Mouse (Mus musculus) granulocyte monocyte progenitor cell, adult 5-6 weeks (primary cell): ENCODE data around the gene B3glct. TPM values are rescaled to one million over a fixed set of nuclear protein-coding genes. Genes with fewer than 3 reads are reported as not detected.
A peak's percentile ranks its signal among the peaks of the same experiment; 100 is the strongest.

Source experiments
- ATAC-seq: replicated peaks from 2 replicates; pipeline ENCODE4 v1.8.0; 2016; ENCODE audit warnings: mild to moderate bottlenecking, moderate TSS enrichment, inconsistent platforms; ENCODE audit not compliant: poor library complexity, severe bottlenecking
- total RNA-seq, 2 experiments: library from RNA; stranded (forward) in 1 of 2; stranded (reverse) in 1 of 2; fragments of 200-712, 200-1000 nt in 1 of 2; fragments of >200 nt in 1 of 2; fragmentation: Nextera tagmentation in 1 of 2; gene quantifications; 2 replicates each; pipeline ENCODE4 v1.2.3; 2014 to 2017

B3glct gene
- total RNA-seq, 2 experiments from 2014 or later = 10.1 to 10.4 TPM

DNA sequence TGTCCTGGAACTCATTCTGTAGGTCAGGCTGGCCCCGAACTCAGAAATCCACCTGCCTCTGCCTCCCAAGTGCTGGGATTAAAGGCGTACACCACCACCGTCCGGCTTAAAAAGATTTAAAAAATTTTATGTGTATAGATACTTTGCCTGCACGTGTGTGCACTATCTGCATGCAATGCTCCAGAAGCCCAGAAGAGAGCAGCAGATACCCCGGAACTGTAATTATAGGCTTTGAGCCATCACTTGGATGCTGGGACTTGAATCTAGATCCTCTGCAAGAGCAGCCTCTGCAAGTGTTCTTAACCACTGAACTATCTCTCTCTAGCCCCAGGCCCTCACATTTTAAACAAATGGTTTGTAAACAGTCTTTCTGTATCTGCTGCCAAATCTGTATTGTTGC is 15.1 kb upstream of the B3glct start:
- no peak for ATAC-seq

DNA sequence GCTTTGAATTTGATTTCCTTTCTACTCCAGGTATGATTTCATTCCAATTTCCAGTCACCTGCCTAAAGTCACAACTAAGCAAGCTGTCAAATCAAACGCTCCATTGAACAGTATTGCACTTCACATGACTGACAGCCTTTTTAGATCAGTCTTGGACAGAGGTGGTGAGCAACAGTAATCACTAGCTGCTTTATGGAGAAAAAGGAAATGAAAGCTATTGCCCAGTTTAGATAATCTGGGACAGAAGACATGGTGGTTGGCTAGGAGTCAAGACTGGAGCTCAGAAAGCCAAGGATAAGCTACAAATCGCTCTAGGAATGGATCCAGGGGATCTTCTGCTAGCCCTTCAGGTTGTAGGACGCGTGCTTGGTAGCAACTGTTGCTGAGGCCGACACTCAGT is 14.6 kb upstream of the B3glct start:
- ATAC-seq = no peak

DNA sequence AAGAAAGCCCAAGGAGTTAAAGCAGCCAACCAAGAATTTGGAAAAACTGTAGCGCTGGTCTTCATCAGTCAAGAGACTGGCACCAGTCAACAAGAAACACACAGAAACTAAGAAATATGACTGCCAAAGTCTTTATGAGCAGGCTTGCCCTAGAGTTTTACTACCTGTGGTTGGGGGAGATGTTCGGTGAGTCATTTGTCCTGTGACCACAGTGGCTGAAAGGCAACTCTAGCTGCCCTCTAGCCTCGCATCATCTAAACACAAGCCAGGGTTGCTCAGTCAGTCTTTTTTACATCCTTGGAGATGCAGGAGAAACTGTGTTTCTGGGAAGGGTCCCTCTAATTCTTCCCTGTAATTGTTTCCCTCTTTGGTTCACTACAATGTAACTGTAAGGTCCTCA is 834 bp upstream of the B3glct start:
- no peak for ATAC-seq

DNA sequence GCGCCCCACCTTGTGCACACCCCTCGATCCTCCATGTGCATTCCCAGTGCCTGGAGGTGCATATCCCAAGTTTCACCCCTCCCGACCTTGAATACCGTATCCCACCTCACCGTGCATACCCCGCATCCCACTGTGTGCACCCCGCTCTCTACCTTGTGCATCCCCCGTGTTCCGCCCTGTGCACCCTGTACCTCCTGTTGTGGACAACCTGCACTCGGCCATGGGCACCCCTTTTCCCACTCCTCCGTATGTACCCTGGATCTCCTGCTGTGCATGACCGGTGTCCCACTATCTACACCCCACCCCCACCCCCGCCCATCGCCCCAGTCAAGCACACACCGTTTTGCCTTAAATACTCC is 939 bp downstream of the B3glct start:
- no peak for ATAC-seq

DNA sequence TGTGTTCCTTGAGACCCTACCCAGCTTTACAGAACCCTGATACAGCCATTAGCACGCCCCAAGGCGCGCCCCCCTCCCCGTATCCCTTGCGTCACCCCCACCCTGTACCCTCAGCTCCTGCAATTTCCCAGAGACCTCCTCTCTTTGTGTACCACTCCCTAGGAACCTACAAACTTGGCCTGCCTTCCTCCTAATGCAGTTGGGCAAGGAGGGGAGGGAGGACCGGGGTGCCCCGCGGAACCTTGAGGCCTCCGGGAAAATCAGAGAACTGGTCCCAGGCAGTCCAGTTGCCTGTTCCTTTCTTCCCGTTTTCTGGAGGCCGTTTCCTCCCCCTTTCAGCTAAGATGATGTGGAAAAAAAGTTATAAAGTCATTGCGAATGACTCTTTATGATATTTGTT is 1.3 kb downstream of the B3glct start:
- ATAC-seq = no peak

DNA sequence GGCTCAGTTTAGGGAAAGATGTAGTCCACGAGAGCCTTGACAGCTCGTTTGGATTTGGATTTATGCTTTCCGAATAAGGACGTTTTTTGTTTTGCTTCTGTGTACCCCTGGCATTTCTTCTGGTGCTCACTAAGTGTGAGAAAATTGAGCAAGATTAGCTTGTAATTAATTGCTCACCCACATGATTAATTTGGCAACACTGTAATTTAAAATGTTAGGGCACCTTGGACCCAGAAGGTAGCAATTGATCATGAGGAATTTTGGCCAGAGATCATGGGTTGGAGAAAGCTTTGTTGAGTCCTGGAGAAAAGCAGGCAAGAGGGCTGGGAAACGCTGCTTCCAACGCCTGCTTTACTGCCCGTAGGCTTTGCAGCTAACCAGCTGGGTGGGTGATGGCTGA is 1.9 kb downstream of the B3glct start:
- ATAC-seq = no peak

DNA sequence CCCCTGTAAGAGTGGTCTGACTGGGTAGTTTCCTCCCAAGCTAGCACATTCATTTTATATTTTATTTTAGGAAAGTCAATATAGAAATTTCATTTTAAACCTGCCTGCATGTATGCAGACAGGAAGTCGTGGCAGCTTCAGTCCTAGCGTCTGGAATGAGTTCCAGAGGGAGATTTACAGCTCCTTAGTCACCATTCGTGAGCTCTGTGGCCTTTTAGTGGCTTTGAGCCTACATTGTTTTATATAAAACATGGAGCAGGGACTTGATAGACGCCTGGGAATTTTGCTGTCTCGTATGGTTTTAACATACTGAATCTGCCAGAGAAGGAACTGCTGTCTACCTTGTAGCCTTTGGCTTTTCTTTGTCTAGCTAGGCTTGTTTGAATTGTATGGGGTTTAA is 2.9 kb downstream of the B3glct start:
- ATAC-seq = no peak

DNA sequence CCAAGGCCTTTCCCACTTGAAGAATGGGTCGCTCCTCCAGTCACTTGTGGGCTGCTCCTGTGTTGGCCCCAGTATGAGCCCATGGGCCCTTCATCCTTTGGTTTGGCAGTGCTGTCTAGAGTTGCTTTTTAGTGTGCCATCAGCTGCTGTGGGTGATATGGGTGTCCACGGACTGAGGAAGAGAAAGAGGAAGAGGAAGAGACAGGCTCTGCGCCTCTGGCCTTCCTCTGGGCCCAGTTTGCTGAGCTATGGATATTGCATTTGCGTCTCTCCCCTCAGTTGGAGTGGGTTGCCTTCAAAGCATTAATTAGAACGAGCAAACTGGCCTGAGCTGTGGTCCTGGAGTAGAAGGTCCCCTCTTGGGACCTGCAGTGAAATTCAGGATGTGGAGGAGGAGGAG is 11.8 kb downstream of the B3glct start:
- ATAC-seq = peak; percentile 81

DNA sequence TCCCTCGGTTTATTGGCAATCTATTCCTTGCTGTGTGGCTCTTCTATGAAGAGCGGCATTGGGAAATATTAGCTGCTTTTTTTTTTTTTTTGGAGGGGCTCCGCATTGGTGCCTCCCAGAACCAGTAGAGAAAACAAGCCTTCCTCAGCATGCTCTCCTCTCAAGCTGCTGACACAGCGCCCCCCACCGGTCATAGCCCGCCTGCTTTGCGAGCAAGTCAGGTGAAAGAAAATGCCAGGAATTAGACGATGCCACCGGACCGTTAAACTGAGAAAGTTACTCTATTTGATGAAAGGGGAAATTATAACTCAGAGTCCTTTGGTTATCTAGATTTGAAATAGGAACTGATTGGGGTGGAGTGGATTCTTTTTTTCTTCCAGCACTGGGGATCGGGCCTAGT is 14.5 kb downstream of the B3glct start:
- no peak for ATAC-seq

DNA sequence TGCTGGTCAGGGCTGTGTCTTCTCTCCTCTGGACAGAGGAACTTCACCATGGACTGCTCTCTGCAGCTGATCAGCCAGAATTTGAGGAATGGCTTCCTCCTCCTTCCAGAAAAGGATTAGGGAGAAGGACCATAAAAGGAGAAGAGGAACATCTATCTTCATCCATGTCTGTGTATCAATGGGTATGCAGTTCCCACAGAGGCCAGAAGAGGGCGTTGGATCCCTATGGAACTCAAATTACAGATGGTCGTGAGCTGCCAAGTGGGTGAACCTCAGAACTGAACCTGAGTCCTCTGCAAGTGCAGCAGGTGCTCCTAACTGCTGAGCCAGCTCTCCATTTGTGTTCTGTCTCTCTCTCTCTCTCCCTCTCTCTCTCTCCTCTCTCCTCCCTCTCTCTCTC is 15.2 kb downstream of the B3glct start:
- ATAC-seq = no peak

DNA sequence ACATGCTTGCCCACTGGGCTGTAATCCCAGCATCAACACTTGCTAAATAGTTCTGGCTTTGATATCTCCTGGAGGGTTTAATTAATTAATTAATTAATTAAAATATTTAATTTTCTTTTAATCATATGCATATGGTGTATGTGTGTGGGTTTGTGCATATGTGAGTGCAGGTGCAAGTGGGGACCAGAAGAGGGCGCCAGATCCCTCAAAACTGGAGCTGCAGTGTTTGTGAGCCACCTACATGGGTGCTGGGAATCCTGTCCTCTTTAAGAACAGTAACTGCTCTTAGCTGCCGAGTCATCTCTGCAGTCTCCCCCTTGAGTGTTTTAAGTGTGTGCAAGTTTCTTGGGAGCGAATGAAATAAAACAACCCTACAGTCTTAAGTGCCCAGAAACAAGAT is 15.9 kb downstream of the B3glct start:
- ATAC-seq = no peak

DNA sequence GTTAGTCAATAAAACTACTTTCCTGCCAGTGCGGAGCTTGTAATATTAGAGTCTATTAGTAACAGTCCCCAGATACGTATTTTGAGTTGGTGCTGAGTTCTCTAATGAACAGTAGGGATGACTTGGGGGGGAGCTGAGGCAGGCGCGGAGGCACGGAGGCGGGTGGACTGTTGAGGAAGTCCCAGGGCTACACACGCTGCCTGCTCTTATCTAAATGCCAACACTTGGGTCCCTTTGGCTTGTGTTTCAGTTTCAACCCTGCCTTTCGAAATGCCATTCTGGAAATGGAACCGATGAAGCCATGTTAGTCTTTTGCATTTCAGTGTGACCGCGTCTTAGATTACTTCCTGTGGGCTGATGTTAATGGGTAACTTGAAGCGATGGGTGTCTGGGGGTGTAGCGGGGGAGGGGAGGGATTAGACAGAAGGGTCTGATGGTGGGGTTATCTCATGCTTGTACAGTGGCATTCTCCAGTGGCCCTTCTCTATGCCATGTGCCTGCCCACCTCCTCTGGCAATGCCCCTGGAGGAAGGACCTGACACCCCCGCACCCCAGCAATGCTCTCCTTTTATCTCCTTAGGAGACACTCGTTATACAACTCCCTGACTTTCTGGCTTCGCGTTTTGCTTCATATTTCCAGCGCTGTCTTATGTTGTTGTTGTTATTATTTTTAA is 17.2 kb downstream of the B3glct start:
- ATAC-seq = 0 out of 2 replicates have a peak, but pooled peaks have one; percentile 35

DNA sequence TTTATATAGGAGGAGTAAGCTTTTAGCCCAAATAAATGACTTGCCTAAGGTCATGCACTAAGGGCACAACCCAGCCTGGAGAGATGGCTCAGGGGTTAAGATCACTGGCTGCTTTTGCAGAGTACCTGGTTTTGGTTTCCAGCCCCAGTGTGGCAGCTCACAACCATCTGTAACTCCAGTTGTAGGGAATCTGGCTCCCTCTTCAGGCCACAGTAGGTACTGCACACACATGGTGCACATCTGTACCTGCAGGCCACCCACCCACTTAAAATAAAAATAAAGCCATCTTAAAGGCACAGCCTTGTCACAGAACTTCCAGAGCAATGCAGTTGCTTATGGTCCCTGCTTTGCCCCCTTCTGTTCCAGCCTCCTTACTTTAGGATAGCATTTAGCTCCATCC is 24.7 kb downstream of the B3glct start:
- no peak for ATAC-seq

DNA sequence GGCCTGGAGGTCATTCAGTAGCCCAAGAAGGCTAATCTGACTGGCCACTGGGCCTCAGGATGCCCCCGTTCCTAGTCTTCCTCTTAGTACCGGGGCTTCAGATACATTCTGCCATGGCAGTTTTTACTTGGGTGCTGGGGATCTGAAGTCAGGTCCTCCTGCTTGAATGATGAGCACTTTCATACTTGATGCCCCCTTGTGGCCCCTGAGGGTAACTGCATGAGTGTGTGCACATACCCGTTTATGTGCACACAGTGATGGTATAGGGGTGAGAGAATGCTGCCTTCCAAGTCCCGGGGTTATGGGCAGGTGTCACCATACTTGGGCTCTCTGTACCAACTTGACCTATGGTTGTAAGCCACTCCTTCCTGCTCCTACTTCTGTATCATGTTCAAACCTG is 33.5 kb downstream of the B3glct start:
- no peak; the same call in 1 of the 2 replicates for ATAC-seq

DNA sequence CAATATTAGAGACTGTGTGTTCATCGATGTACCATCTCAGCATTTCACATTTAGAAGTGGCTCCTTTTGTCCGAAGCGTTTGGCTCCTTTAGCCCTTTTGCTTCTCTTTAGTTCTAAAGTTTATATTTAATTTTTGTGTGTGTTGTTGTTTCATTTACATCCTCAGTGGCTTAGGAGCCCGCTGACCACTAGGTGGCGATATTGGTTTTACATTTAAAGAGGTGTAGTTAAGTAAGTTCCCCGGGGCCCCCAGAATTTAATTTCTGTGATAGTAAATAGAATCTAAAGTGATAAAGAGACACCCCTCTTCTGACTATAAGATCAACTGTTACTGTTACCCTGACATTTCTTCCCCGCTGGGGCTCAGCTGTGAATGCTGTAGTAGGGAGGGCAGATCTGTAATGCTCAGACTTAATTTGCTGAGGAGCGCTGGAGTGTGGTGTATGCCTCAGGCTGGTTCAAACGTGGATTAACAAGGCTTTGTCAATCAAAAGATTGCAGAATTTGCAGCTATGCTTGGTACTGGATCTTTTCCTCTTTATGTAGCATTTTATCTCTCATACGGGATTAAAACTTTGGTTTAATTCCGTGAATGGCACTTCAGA is 35.2 kb downstream of the B3glct start:
- 0 out of 2 replicates have a peak, but pooled peaks have one; percentile 53 for ATAC-seq

DNA sequence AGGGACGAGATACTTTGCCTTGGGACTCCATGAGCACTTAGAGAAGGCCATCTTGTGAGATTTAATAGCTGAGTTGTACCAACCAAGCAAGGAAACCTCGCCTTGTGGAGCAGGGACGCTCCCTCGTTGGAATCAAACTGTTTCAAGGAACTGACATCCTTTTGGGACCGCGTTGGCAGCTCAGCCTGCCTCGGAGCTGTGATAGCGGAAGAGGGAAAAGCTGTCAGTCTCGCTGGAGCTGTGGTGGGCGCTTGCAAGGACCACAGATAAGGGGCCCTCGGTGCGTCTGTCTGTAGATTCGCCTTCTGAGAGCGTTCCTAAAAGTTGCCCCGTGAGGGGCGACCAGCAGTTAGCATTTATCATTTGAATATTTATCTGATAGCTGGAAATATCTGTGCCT is 35.8 kb downstream of the B3glct start:
- no peak for ATAC-seq

DNA sequence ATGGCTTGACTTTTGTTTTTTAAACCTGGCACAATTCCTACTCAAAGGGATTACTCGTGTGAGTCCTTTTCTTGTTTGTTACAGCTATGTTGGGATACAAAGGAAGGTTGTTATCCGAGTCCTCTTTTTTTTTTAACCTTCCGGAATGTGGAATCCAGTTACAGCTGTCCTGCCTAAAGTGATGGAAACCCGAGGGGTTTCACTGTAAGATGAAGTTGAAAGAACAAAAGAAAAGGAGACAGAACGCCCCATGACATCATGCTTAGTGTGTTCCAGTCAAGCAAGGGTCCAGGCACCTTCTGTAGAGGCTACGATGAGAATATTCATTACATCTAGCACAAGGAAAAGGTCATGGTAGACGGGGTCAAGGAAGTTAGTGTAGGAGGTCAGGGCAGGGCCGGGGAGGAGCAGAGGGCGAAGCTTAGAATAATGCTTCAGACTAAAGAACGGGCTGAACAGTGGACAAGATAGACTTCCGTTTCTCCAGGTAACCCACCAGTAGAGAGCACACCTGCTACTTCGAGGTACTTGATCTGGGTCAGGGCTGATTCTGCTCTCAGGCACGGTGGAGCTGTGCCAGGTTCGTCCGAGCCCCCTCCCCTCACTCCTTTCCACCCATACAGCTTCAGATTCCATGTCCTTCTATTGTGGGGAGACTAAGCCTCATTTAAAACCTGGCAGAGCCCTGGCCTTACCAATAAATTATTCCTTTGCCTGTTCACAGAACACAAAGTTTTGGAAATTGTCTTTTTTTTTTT is 37.7 kb downstream of the B3glct start:
- no peak for ATAC-seq

DNA sequence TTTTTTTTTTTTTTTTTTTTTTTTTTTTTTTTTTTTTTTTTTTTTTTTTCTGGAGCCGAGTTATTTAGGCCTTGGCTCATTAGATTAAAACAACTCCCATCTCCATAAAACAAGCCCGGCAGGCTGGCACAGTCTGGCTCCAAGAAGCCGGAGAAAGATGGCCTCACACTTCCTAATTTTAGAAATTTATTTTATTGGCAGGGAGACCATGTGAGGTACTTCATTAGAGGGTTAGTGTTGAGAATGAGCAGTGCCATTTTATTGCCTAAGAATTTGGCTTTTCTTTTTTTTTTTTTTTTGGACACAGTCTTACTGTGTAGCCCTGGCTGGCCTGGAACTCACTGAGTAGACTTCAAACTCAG is 38.3 kb downstream of the B3glct start:
- no peak for ATAC-seq

DNA sequence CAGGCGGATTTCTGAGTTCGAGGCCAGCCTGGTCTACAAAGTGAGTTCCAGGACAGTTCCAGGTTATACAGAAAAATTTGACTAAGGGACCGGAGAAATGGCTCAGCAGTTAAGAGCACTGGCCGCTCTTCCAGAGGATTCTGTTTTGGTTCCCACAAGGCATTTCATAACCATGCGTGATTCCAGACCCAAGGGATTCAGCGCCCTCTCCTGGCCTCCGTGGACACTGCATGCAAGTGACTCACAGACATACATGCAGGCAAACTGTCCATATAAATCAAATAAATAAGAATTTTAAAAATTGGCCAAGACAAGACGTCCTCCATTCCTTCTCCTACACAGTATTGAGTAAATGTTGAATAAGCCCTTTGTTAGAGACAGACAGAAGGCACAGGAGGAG is 53.7 kb downstream of the B3glct start:
- no peak for ATAC-seq

DNA sequence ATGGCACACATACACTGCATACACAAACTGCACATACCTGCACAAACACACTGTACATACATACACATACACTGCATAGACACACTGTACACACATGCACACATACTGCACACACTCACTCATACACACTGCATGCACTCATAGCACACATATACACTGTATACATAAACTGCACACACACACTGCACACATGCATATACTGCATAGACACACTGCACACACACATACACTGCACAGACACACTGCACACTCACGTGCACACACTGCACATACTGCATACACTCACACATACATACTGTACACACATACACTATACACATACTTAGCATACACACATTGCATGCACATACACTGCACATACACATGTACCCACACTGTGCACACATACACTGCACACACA is 59.2 kb downstream of the B3glct start:
- ATAC-seq = no peak

DNA sequence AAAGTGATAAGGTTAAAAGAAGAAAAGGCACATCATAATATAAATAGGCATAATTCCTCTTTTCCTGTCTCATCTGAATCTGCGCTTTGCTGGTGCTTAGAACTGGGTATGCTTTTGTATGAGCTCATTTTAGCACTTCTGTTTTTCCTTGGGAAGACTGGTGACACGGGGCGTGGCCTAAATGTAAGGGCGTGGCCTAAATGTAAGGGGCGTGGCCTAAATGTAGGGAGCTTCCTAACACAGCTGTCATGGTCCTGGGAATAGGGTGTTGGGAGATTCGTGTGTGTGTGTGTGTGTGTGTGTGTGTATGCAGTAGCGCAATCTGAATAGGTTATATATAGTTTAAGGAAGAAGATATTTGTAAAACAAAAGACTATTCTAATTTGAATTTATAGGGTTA is 62.1 kb downstream of the B3glct start:
- no peak for ATAC-seq

DNA sequence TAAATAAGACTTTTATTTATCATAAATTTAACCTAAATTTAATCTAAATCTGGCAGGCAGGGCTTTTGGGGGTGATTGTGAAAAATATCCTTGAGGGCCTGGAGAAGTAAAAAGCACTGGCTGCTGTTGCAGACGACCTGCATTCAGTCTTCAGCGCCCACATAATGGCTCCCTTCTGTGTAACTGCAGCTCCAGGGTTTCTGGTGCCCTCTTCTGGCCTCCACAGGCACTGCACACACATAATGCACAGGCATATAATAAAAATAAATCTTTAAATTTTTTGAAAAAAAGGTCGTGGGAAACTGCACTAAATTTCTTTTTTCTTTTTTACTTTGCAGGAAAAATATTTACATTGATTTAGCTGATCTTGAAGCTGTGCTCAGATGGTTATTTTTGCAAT is 62.7 kb downstream of the B3glct start:
- ATAC-seq = no peak
